ENCODE assay signal across 8 mouse cellular contexts in the genomic region with DNA sequence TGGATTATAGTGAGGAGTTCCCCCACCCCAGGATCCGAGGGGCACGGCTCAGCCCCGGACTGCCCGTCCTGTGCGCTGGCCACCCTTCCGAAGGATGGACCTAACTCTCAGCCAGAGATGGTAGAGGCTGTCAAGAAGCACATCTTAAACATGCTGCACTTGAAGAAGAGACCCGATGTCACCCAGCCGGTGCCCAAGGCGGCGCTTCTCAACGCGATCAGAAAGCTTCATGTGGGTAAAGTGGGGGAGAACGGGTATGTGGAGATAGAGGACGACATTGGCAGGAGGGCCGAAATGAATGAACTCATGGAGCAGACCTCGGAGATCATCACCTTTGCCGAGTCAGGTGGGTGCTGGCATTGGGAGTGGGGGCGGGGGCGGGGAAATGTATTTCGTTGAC. TPM values are rescaled to one million over a fixed set of nuclear protein-coding genes. Genes with fewer than 3 reads are reported as not detected.
DNase-seq lines count a peak whose midpoint lies in the region; ATAC-seq and TF ChIP-seq lines count a peak whose summit lies in the region.

No protein-coding gene starts in this region.

- no peaks in the 10 kb centered on the region for H3K4me1 ChIP-seq in lung, embryonic 14.5 days (ENCODE audit: insufficient read depth)
- peaks cover 12% of the 10 kb centered on the region for H3K4me1 ChIP-seq in embryonic facial prominence, embryonic 15.5 days
- peaks cover 21% of the 10 kb centered on the region for H3K4me1 ChIP-seq in limb, embryonic 10.5 days
- H3K4me1 ChIP-seq in neural tube, embryonic 14.5 days (ENCODE audit: control insufficient read depth, insufficient read depth, low read length): no peaks in the 10 kb centered on the region; the same call in 1 of the 2 replicates

- H3K27ac ChIP-seq in lung, embryonic 14.5 days (ENCODE audit: low read depth): no peak overlapping the region; the same call in 1 of the 2 replicates
- H3K27ac ChIP-seq in embryonic facial prominence, embryonic 15.5 days (replicated peaks): peak overlapping the region; percentile 75
- H3K27ac ChIP-seq in limb, embryonic 10.5 days: 0 out of 2 replicates have a peak overlapping the region, but pooled peaks have one; percentile 5
- H3K27ac ChIP-seq in neural tube, embryonic 14.5 days (ENCODE audit: low read depth, low read length): no peak overlapping the region

- H3K4me3 ChIP-seq in lung, embryonic 14.5 days (ENCODE audit: low read depth, low read length): peak overlapping the region; percentile 46
- peak overlapping the region; percentile 50 for H3K4me3 ChIP-seq in embryonic facial prominence, embryonic 15.5 days (replicated peaks)
- peak overlapping the region; percentile 50 for H3K4me3 ChIP-seq in limb, embryonic 10.5 days
- H3K4me3 ChIP-seq in neural tube, embryonic 14.5 days (ENCODE audit: low read depth, low read length): peak overlapping the region; percentile 28

- H3K9ac ChIP-seq in lung, embryonic 14.5 days: peak overlapping the region; percentile 54
- peak overlapping the region; percentile 37 for H3K9ac ChIP-seq in embryonic facial prominence, embryonic 15.5 days
- H3K9ac ChIP-seq in neural tube, embryonic 14.5 days (replicated peaks; ENCODE audit: low read depth, low read length): no peak overlapping the region

- H3K4me2 ChIP-seq in lung, embryonic 14.5 days: peak overlapping the region; percentile 74
- H3K4me2 ChIP-seq in embryonic facial prominence, embryonic 15.5 days (replicated peaks): peak overlapping the region; percentile 73
- peak overlapping the region; percentile 58 for H3K4me2 ChIP-seq in neural tube, embryonic 14.5 days (ENCODE audit: low read depth, low read length)

- ATAC-seq in lung, embryonic 14.5 days (ENCODE audit: insufficient read depth): peak; percentile 22; the same call in 1 of the 2 replicates
- no peak for ATAC-seq in embryonic facial prominence, embryonic 15.5 days (ENCODE audit: insufficient number of reproducible peaks, low FRiP score, low TSS enrichment, low read depth)
- ATAC-seq in neural tube, embryonic 14.5 days (ENCODE audit: low read depth): no peak

- H3K27me3 ChIP-seq in lung, embryonic 14.5 days (ENCODE audit: insufficient read depth, low read length): no peaks in the 10 kb centered on the region
- H3K27me3 ChIP-seq in embryonic facial prominence, embryonic 15.5 days: peaks cover 12% of the 10 kb centered on the region; the same call in 1 of the 2 replicates
- peaks cover 55% of the 10 kb centered on the region for H3K27me3 ChIP-seq in limb, embryonic 10.5 days (ENCODE audit: low read depth, poor library complexity, severe bottlenecking)
- 0 out of 2 replicates have a peak, but pooled peaks cover 3% of the 10 kb centered on the region for H3K27me3 ChIP-seq in neural tube, embryonic 14.5 days (ENCODE audit: control insufficient read depth, insufficient read depth, low read length)

- no peak for TF ChIP-seq CTCF in lung, embryonic 14.5 days (IDR thresholded peaks at IDR 0.05; ENCODE audit: low read depth)

- 1% methylated on average over 20 of the region's 20 CpGs for WGBS in lung, embryonic 14.5 days
- 1% methylated on average over 20 of the region's 20 CpGs for WGBS in embryonic facial prominence, embryonic 15.5 days
- under 1% methylated on average over 20 of the region's 20 CpGs for WGBS in limb, embryonic 10.5 days
- 1% methylated on average over 20 of the region's 20 CpGs for WGBS in neural tube, embryonic 14.5 days

- H3K36me3 ChIP-seq in lung, embryonic 14.5 days (ENCODE audit: insufficient read depth): no peaks in the 10 kb centered on the region
- H3K36me3 ChIP-seq in embryonic facial prominence, embryonic 15.5 days: no peaks in the 10 kb centered on the region
- H3K36me3 ChIP-seq in limb, embryonic 10.5 days: no peaks in the 10 kb centered on the region
- no peaks in the 10 kb centered on the region for H3K36me3 ChIP-seq in neural tube, embryonic 14.5 days (ENCODE audit: control insufficient read depth, insufficient read depth, low read length)

- no peak for DNase-seq in lung, embryonic 14.5 days
- no peak for DNase-seq in lung, postnatal 14 days
- DNase-seq in limb, embryonic 10.5 days (ENCODE audit: low spot score): peak; percentile 42
- no peak for DNase-seq in spleen, postnatal 10 days (ENCODE audit: low spot score in 2 of 2)
- DNase-seq in spleen, adult 12 weeks (ENCODE audit: low spot score): no peak
- DNase-seq in adrenal gland, postnatal 25 days: no peak

- H3K9me3 ChIP-seq in lung, embryonic 14.5 days (ENCODE audit: low read depth, low read length): no peaks in the 10 kb centered on the region
- no peaks in the 10 kb centered on the region for H3K9me3 ChIP-seq in embryonic facial prominence, embryonic 15.5 days (replicated peaks)
- H3K9me3 ChIP-seq in limb, embryonic 10.5 days (replicated peaks): no peaks in the 10 kb centered on the region
- H3K9me3 ChIP-seq in neural tube, embryonic 14.5 days (ENCODE audit: control insufficient read depth, low read length): no peaks in the 10 kb centered on the region

RNA-seq across cellular contexts. Expression of a gene that starts 5.7 kb away (rescaled TPM):
- polyA plus RNA-seq in lung, embryonic 14.5 days (2014; fragmentation: Nextera tagmentation; extraction: Ambion mirVana): 3.1 and 3.2 TPM in 2 replicates
- 21.6 and 28.7 TPM in 2 replicates for polyA plus RNA-seq in embryonic facial prominence, embryonic 15.5 days (2015; fragmentation: Nextera tagmentation; extraction: Ambion mirVana)
- 0.14 and 0.44 TPM in 2 replicates for polyA plus RNA-seq in limb, embryonic 10.5 days (2016; fragmentation: Nextera tagmentation; extraction: Ambion mirVana)
- polyA plus RNA-seq in neural tube, embryonic 14.5 days (2014; fragmentation: Nextera tagmentation; extraction: Ambion mirVana): 1.5 and 2.0 TPM in 2 replicates
- total RNA-seq in adrenal gland, postnatal 25 days (2021): 0.73 and 0.81 TPM in 2 replicates

Comparison
In these comparisons a context has a peak if more than half of its experiments do, and no peak if none do; other contexts are left out.
1. H3K27ac ChIP-seq: peak in embryonic facial prominence, embryonic 15.5 days (single experiment) and limb, embryonic 10.5 days (single experiment); none in lung, embryonic 14.5 days (single experiment) and neural tube, embryonic 14.5 days (single experiment).
2. Peak in every context shown above with its lines, with median percentiles within 50 percentile points of each other: H3K4me2 ChIP-seq and H3K4me3 ChIP-seq.